Mouse (Mus musculus) kidney, embryonic 15.5 days (tissue): ENCODE data around the gene Mapk9. TPM values are rescaled to one million over a fixed set of nuclear protein-coding genes. Genes with fewer than 3 reads are reported as not detected.

Experiments used
- ATAC-seq: fragments of 200-750 bp; cut with Nextera tagmentation; replicated peaks from 2 replicates; pipeline ENCODE4 v1.8.0; 2017; ENCODE audit warnings: moderate TSS enrichment; ENCODE audit not compliant: low FRiP score
- H3K27ac ChIP-seq: fragments of 300-500 bp; sonication (generic); 2 replicates; pipeline ENCODE4 v1.5.1; 2015; ENCODE audit warnings: mild to moderate bottlenecking, inconsistent platforms
- H3K27me3 ChIP-seq: fragments of 300-500 bp; sonication (generic); 2 replicates; pipeline ENCODE4 v1.6.1; 2015; ENCODE audit warnings: inconsistent platforms
- H3K36me3 ChIP-seq: fragments of 300-500 bp; sonication (generic); 2 replicates; pipeline ENCODE4 v1.6.1; 2015; ENCODE audit warnings: inconsistent platforms
- H3K4me1 ChIP-seq: fragments of 300-500 bp; sonication (generic); 2 replicates; pipeline ENCODE4 v1.6.1; 2015; ENCODE audit warnings: inconsistent platforms
- H3K4me2 ChIP-seq: fragments of 300-500 bp; sonication (generic); 2 replicates; pipeline ENCODE4 v1.6.1; 2015; ENCODE audit warnings: moderate library complexity, mild to moderate bottlenecking, inconsistent platforms
- H3K4me3 ChIP-seq: fragments of 300-500 bp; sonication (generic); replicated peaks from 2 replicates; pipeline ENCODE4 v1.5.1; 2015; ENCODE audit warnings: mild to moderate bottlenecking, inconsistent platforms
- H3K9ac ChIP-seq: fragments of 300-500 bp; sonication (generic); 2 replicates; pipeline ENCODE4 v1.6.1; 2015; ENCODE audit warnings: mild to moderate bottlenecking, inconsistent platforms
- H3K9me3 ChIP-seq: fragments of 300-500 bp; sonication (generic); replicated peaks from 2 replicates; pipeline ENCODE4 v1.6.1; 2016; ENCODE audit warnings: inconsistent platforms
- whole genome bisulfite sequencing: fragments of 180-500 bp; shearing (Covaris S2); methylation state at CpG from one replicate; pipeline ENCODE4 v1.1.7; 2015; ENCODE audit warnings: mixed read lengths; 5-methylcytosine and 5-hydroxymethylcytosine counted together
- polyA plus RNA-seq: library from polyadenylated mRNA; unstranded; fragments of >200 nt; fragmentation: Nextera tagmentation; extraction: Ambion mirVana; gene quantifications from 2 replicates; pipeline ENCODE4 v1.2.1, GENCODE M21; 2015

Mapk9 gene
- polyA plus RNA-seq, 1 experiment from 2014 or later = 30.3 TPM

DNA sequence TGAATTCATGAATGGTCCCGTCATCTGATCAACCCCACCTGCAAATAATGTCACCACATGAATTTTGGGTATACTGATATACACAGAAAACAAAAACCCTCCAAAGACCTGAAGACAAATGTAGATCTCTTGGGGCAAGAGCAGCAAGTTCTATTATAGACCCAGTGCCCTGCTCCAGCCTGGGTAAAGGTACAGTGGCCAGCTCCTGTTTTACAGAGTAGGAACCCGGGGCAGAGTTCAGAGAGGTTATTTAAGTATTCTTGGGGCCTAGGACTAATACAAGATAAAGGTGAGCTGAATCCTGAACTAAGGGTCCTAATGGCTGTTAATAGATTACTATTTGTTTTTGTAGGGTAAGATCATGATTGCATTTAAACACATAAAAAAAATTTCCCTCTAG is 25.0 kb upstream of the Mapk9 start:
- Histone ChIP-seq H3K36me3 (peaks cover 26% of the 10 kb centered on the region), H3K4me3 (no peak overlapping the region), H3K9me3 (no peaks in the 10 kb centered on the region), H3K27me3 (no peaks in the 10 kb centered on the region), H3K4me1 (peaks cover 1% of the 10 kb centered on the region), H3K4me2 (no peak overlapping the region), H3K27ac (no peak overlapping the region), H3K9ac (no peak overlapping the region)
- WGBS = 88% methylated on average over 2 of the region's 2 CpGs
- ATAC-seq = no peak

DNA sequence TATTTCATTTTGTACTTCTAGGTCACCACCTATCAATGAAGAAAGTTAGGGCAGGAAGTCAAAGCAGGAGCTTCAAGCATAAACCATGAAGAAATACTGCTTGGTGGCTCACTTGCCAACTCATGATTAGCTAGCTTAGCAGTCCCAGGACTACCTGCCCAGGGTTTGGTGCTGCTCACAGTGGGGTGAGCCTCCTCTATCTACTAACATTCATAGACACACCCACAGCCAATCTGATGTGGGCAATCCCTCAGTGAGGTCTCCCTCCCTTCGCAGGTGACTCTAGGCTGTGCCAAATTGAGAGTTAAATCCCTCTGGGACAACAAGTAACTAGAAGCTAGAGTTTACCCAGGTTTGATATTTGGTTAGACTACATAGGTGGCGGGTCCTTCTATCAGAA is 24.2 kb upstream of the Mapk9 start:
- H3K9ac ChIP-seq = no peak overlapping the region
- no peak overlapping the region for H3K4me2 ChIP-seq
- no peak for ATAC-seq
- H3K4me1 ChIP-seq = peaks cover 9% of the 10 kb centered on the region
- H3K4me3 ChIP-seq = no peak overlapping the region
- WGBS = 85% methylated on average over 2 of the region's 2 CpGs
- no peaks in the 10 kb centered on the region for H3K27me3 ChIP-seq
- no peak overlapping the region for H3K27ac ChIP-seq
- no peaks in the 10 kb centered on the region for H3K9me3 ChIP-seq
- peaks cover 26% of the 10 kb centered on the region for H3K36me3 ChIP-seq

DNA sequence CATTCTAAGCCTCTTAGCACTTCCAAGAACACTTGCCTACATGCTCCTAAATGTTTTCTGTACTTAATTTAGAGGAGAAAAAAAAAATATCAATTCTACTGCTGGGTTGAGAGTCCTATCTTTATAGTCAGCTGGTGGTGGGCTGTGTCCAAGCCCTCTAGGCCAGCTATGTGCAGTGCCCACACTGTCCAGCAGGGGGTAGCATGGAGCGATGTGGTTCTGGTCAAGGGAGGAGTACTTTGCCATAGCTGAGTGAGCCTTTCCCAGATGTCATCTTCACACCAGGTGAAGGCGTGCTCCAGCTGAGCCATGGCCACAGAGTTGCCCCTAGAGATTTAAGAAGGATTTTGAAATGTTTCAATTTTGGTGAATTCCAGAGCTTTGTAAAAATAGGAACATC is 21.7 kb upstream of the Mapk9 start:
- Histone ChIP-seq H3K27ac (no peak overlapping the region), H3K4me1 (peaks cover 10% of the 10 kb centered on the region), H3K9me3 (no peaks in the 10 kb centered on the region), H3K9ac (no peak overlapping the region), H3K36me3 (peaks cover 26% of the 10 kb centered on the region), H3K27me3 (no peaks in the 10 kb centered on the region), H3K4me3 (no peak overlapping the region), H3K4me2 (no peak overlapping the region)
- ATAC-seq = no peak
- WGBS = 46% methylated on average over 2 of the region's 2 CpGs

DNA sequence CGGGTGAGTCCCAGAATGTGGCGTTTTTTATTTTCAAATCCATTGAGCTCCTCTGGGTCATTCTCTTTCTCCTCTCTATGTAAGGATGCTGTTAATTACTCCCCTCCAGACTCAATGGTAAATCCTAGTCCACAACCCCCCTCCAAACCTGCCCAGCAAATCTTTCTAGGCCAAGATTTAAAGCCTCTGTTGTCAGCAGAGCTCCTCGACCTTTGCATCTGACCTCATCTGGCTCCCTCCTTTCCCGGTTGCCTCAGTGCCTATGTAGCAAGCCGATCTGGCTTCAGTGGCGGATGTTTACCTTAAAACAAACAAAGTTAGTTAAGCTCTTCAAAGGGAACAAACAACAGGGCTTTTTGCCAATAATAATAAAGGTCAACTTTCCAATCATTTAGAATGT is 19.3 kb upstream of the Mapk9 start:
- no peak overlapping the region for H3K27ac ChIP-seq
- no peak for ATAC-seq
- H3K4me2 ChIP-seq = no peak overlapping the region
- H3K4me1 ChIP-seq = peaks cover 10% of the 10 kb centered on the region
- no peak overlapping the region for H3K9ac ChIP-seq
- H3K9me3 ChIP-seq = no peaks in the 10 kb centered on the region
- H3K4me3 ChIP-seq = no peak overlapping the region
- H3K36me3 ChIP-seq = peaks cover 36% of the 10 kb centered on the region
- no peaks in the 10 kb centered on the region for H3K27me3 ChIP-seq
- 19% methylated on average over 6 of the region's 6 CpGs for WGBS

DNA sequence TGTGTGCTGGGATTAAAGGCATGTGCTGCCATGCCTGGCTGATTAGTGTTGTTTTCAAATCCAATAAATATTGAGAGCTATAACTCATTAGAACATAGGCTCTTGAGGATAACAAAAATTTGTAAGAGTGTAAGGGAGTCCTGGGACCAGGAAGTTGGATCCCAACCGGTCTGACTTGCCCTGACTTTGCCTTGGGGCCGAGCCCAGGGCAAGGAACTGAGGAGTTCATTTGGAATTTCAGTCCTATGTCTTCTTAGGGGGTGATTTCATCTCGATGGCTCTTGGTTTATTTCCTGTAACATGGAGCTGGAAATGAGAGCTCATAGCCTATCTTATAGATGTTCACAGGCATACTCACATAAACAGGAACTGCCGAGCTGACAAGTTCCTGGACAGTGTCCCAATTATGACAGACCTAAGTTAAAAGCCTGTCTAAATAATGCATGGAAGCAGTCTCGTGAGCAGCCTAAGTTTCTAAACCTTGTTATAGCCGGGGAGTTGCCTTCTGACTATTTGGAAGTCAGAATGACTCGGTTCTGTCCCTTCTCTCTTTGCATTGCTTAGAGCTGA is 17.3 kb upstream of the Mapk9 start:
- WGBS = 61% methylated on average over 7 of the region's 7 CpGs
- peaks cover 10% of the 10 kb centered on the region for H3K4me1 ChIP-seq
- H3K4me2 ChIP-seq = no peak overlapping the region
- H3K27ac ChIP-seq = no peak overlapping the region
- H3K9ac ChIP-seq = no peak overlapping the region
- no peaks in the 10 kb centered on the region for H3K9me3 ChIP-seq
- no peak for ATAC-seq
- peaks cover 31% of the 10 kb centered on the region for H3K36me3 ChIP-seq
- no peaks in the 10 kb centered on the region for H3K27me3 ChIP-seq
- no peak overlapping the region for H3K4me3 ChIP-seq

DNA sequence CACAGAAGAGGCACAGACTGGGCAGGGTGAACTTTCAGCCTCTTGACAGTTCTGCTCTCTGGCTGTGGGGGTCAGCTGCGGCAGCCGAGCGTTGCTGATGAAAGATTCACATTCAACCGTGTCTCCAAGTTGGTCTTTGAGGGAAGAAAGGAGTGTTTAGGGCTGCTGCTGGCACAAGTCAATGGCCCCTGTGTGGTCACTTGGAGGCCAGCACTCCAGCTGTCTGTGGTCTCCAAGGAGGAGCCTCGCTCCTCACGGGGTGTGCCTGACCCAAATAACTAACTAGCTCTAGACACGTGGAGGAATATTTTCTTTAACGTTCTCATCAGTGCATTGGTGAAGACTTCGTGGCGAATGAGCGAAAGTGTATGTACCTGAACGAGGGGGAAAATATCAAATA is 14.6 kb upstream of the Mapk9 start:
- H3K27me3 ChIP-seq = no peaks in the 10 kb centered on the region
- no peak overlapping the region for H3K4me2 ChIP-seq
- H3K4me1 ChIP-seq = peaks cover 4% of the 10 kb centered on the region
- ATAC-seq = 0 out of 2 replicates have a peak, but pooled peaks have one; percentile 29
- no peaks in the 10 kb centered on the region for H3K9me3 ChIP-seq
- no peak overlapping the region for H3K4me3 ChIP-seq
- no peak overlapping the region for H3K9ac ChIP-seq
- 78% methylated on average over 12 of the region's 12 CpGs for WGBS
- no peak overlapping the region for H3K27ac ChIP-seq
- peaks cover 37% of the 10 kb centered on the region for H3K36me3 ChIP-seq

DNA sequence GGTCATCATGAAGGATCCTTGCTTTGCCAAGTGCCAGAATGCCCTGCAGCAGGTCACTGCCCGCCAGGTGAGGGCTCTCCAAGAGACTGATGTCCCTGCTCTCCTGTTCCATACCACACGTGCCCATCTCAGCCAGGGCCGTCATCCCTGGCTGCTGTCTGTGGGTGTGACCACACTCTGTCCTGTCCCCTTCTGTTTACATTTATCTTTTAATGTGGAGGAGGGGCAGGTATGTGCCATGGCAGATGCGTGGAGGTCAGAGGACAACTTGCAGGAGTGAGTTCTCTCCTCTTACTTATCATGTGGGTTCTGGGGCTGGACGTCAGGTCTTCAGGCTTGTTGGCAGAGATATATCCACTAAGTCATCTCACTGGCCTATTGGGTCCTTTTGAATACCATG is 13.6 kb upstream of the Mapk9 start:
- Histone ChIP-seq H3K4me3 (no peak overlapping the region), H3K9ac (no peak overlapping the region)

DNA sequence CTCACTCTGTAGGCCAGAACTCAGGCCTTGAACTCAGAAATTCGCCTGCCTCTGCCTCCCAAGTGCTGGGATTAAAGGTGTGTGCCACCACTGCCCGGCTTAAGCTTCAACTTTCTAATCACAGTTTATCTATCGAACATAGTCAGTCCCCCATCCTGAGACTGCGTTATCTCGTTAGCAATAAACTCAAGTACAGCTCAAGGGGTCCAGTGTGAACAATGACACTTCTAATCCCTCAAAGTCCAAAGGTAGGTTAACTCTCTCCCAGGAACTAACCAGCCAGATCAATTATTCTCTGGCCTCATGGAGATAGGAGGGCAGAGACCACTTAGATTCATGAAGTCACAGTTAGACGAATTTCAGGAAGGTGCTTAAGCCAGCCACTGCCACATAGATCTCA is 12.3 kb upstream of the Mapk9 start:
- Histone ChIP-seq H3K27me3 (no peaks in the 10 kb centered on the region), H3K9me3 (no peaks in the 10 kb centered on the region), H3K4me1 (no peaks in the 10 kb centered on the region), H3K27ac (no peak overlapping the region), H3K36me3 (peaks cover 47% of the 10 kb centered on the region), H3K4me2 (no peak overlapping the region), H3K4me3 (no peak overlapping the region), H3K9ac (no peak overlapping the region)
- WGBS = 91% methylated on average over 6 of the region's 6 CpGs
- no peak for ATAC-seq

More for the DNA sequence above, 13.6 kb upstream of the Mapk9 start:
- ATAC-seq = no peak
- Histone ChIP-seq H3K4me1 (no peaks in the 10 kb centered on the region), H3K27ac (no peak overlapping the region), H3K9me3 (no peaks in the 10 kb centered on the region), H3K4me2 (no peak overlapping the region), H3K36me3 (peaks cover 47% of the 10 kb centered on the region), H3K27me3 (no peaks in the 10 kb centered on the region)
- WGBS = 83% methylated on average over 5 of the region's 5 CpGs

DNA sequence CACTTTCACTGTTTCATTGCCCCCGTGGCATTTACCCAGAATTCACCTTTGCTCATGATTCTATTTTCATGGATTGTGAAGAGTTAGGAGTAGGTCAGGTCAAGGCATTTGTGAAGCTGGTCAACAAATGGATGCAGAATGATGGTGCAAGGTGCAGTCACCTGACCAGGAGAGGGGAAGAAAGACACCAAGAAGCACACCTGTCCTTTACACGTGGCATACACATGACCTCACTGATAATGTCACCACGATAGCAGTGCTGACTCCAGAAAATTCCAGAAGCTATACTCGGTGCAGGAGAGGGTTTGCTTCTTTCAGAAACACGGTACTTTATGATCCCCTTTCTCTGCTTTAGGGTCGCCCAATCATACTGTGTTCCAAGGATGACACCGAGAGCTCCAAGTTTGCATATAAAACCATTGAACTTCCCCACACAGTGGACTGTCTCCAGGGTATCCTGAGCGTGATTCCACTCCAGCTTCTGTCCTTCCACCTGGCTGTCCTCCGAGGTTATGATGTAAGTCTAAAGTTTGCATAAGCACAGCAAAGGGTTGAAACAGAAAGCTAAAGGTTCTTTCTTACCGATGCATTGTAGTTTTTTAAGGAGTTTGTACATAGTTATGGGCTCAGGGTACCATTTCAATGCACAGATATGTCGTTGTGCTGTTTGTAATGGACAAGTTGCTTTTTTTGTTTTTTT is 11.1 kb upstream of the Mapk9 start:
- H3K4me2 ChIP-seq = no peak overlapping the region
- H3K27me3 ChIP-seq = no peaks in the 10 kb centered on the region
- no peaks in the 10 kb centered on the region for H3K4me1 ChIP-seq
- no peak overlapping the region for H3K27ac ChIP-seq
- ATAC-seq = no peak
- H3K36me3 ChIP-seq = peaks cover 47% of the 10 kb centered on the region
- H3K4me3 ChIP-seq = no peak overlapping the region
- H3K9ac ChIP-seq = no peak overlapping the region
- H3K9me3 ChIP-seq = no peaks in the 10 kb centered on the region
- 93% methylated on average over 11 of the region's 11 CpGs for WGBS

DNA sequence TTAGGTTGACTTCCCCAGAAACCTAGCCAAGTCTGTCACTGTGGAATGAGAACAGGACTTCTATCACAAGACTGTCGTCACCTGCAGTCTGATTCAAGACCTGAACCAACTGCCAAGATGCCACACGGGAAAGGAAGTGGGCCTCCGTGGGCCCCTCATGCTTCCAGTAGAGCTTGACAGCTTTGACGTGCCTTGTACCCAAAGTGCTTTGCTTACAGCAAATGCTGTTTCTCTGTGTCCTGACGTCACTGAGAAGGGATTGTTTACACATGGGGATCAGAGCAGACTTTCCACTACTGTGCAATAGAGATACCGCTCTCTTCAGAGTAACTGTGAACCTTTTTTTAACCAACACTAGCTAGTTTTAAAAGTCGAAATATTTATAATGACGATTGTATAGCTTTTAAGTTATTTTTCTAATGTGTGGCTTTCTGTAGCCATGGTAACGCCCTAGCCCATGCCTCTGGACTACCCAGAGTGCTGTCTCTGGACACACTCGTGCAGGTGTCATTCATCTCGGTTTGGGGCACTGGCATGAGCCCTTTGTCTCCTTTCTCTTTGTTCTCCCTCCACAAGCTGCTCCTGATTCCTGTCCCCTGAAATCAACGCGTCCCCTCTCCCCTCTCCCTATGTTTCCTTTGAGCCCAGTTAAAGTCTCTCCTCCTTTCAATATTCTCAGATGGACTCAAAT is 8.7 kb upstream of the Mapk9 start:
- H3K9ac ChIP-seq = no peak overlapping the region
- no peaks in the 10 kb centered on the region for H3K4me1 ChIP-seq
- H3K36me3 ChIP-seq = peaks cover 34% of the 10 kb centered on the region
- no peak for ATAC-seq
- WGBS = 71% methylated on average over 13 of the region's 13 CpGs
- no peaks in the 10 kb centered on the region for H3K27me3 ChIP-seq
- no peak overlapping the region for H3K4me3 ChIP-seq
- no peak overlapping the region for H3K4me2 ChIP-seq
- no peaks in the 10 kb centered on the region for H3K9me3 ChIP-seq
- no peak overlapping the region for H3K27ac ChIP-seq

DNA sequence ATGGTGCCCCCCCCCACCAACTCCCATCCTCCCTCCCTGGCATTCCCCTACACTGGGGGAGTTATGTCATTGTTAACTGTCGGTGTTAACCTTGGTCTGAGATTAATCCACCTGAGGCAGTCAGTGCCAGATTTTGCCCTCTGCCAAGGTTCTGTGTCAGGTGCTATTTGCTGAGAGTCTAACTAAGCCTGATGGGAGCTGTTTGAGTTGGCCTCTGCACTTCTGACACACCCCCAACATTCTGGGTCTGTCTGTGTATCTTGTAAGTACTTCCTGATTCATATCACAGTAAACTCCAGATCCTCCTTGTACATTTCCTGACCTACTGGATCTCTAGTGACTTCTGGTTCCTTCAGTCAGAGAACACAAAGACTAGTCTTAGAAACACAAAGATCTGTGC is 5.9 kb upstream of the Mapk9 start:
- no peak overlapping the region for H3K4me3 ChIP-seq
- ATAC-seq = no peak
- no peaks in the 10 kb centered on the region for H3K27me3 ChIP-seq
- WGBS = 63% methylated on average over 1 of the region's 1 CpGs
- H3K9me3 ChIP-seq = no peaks in the 10 kb centered on the region
- H3K4me2 ChIP-seq = no peak overlapping the region
- H3K9ac ChIP-seq = no peak overlapping the region
- peaks cover 10% of the 10 kb centered on the region; the same call in 1 of the 2 replicates for H3K36me3 ChIP-seq
- peaks cover under 1% of the 10 kb centered on the region for H3K4me1 ChIP-seq
- H3K27ac ChIP-seq = no peak overlapping the region

DNA sequence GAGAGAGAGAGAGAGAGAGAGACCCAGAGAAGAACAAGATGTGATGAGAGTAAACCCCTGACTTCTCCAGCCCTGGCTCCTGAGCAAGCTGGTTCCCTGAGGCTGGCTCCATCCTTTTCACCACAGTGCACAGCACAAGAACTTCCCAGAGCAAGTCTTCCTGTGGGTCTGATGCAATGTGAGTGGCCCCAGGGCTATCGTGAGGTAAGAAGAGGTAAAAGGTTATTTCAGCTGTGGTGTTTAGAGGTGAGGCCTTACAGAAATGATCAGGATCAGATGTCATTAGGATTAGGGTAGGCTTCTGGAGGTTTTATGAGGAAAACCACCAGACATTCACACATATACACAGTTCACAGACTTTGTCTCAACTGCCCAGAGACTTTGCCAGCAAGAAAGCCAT is 4.7 kb upstream of the Mapk9 start:
- H3K36me3 ChIP-seq = 0 out of 2 replicates have a peak, but pooled peaks cover 10% of the 10 kb centered on the region
- no peak overlapping the region for H3K9ac ChIP-seq
- peaks cover 7% of the 10 kb centered on the region for H3K4me1 ChIP-seq
- H3K4me3 ChIP-seq = no peak overlapping the region
- no peak overlapping the region for H3K27ac ChIP-seq
- no peak overlapping the region for H3K4me2 ChIP-seq
- WGBS = 38% methylated on average over 1 of the region's 1 CpGs
- no peaks in the 10 kb centered on the region for H3K9me3 ChIP-seq
- H3K27me3 ChIP-seq = no peaks in the 10 kb centered on the region
- ATAC-seq = no peak
